Mouse (Mus musculus) right cerebral cortex, postnatal 4 days (tissue): ENCODE data around the gene Lcn6.
"Not testable (repeated sequence)": the region's sequence is repeated elsewhere in the genome, so short reads cannot be mapped to it uniquely, and the experiment has no call there.

Experiments used
- DNase-seq: peaks from one replicate; pipeline ENCODE4 v3.0.0-alpha.2; 2022

Gene Lcn6

GRCm38 (mm10) chr2:25676486-25676885 is at the start of gene Lcn6:
Gene Lcn6, plus strand, starts transcription at chr2:25676786.
- DNase-seq = no peak

- no peak for DNase-seq
These were observed 48.8 kb upstream of the Lcn6 start, which contains the start of gene Fcna for GRCm38 (mm10) chr2:25627811-25628210. Gene Fcna, minus strand, starts transcription at chr2:25628030.

- DNase-seq = no peak
These were observed 47.8 kb upstream of the Lcn6 start for GRCm38 (mm10) chr2:25628738-25629137.

- DNase-seq = no peak
These were observed 43.0 kb upstream of the Lcn6 start for GRCm38 (mm10) chr2:25633616-25634015.

GRCm38 (mm10) chr2:25634046-25634445 is 42.5 kb upstream of the Lcn6 start:
- no peak for DNase-seq

- DNase-seq = peak; percentile 70
These were observed 36.7 kb upstream of the Lcn6 start for GRCm38 (mm10) chr2:25639890-25640289.

GRCm38 (mm10) chr2:25652902-25653301 is 23.7 kb upstream of the Lcn6 start, which contains the start of gene Lcn8:
Gene Lcn8, plus strand, starts transcription at chr2:25653120.
- no peak for DNase-seq

GRCm38 (mm10) chr2:25654502-25654901 is 22.1 kb upstream of the Lcn6 start:
- no peak for DNase-seq

- peak; percentile 23 for DNase-seq
These were observed 19.9 kb upstream of the Lcn6 start for GRCm38 (mm10) chr2:25656691-25657090.

GRCm38 (mm10) chr2:25657246-25657645 is 19.3 kb upstream of the Lcn6 start:
- no peak for DNase-seq

GRCm38 (mm10) chr2:25657652-25658051 is 18.9 kb upstream of the Lcn6 start, which contains the start of gene Lcn5:
Gene Lcn5, plus strand, starts transcription at chr2:25657952.
- DNase-seq = no peak

GRCm38 (mm10) chr2:25660279-25660678 is 16.3 kb upstream of the Lcn6 start:
- DNase-seq = no peak

GRCm38 (mm10) chr2:25661245-25661970 is 15.2 kb upstream of the Lcn6 start:
- DNase-seq = no peak

- DNase-seq = peak; percentile 62
These were observed 13.1 kb upstream of the Lcn6 start for GRCm38 (mm10) chr2:25663511-25663910.

GRCm38 (mm10) chr2:25664125-25664524 is 12.5 kb upstream of the Lcn6 start:
- DNase-seq = no peak

- no peak for DNase-seq
These were observed 10.1 kb upstream of the Lcn6 start for GRCm38 (mm10) chr2:25666516-25666915.

- no peak for DNase-seq
These were observed 3.0 kb downstream of the Lcn6 start for GRCm38 (mm10) chr2:25679559-25679958.

- DNase-seq = no peak
These were observed 5.8 kb downstream of the Lcn6 start, which contains the start of gene Lcn10 for GRCm38 (mm10) chr2:25682426-25682825. Gene Lcn10, plus strand, starts transcription at chr2:25682726.

GRCm38 (mm10) chr2:25686941-25687340 is 10.4 kb downstream of the Lcn6 start:
- no peak for DNase-seq

- peak; percentile 71 for DNase-seq
These were observed 18.0 kb downstream of the Lcn6 start for GRCm38 (mm10) chr2:25694605-25695004.

- DNase-seq = no peak
These were observed 20.4 kb downstream of the Lcn6 start for GRCm38 (mm10) chr2:25696951-25697350.

- DNase-seq = no peak
These were observed 22.1 kb downstream of the Lcn6 start for GRCm38 (mm10) chr2:25698696-25699095.

GRCm38 (mm10) chr2:25699743-25700142 is 23.2 kb downstream of the Lcn6 start, which contains the start of gene Obp2a:
Gene Obp2a, plus strand, starts transcription at chr2:25700043.
- DNase-seq = not testable (repeated sequence)

- DNase-seq = no peak
These were observed 24.4 kb downstream of the Lcn6 start for GRCm38 (mm10) chr2:25701001-25701400.

- DNase-seq = no peak
These were observed 27.1 kb downstream of the Lcn6 start for GRCm38 (mm10) chr2:25703706-25704105.
